Mouse (Mus musculus) urinary bladder, adult 18-20 months (tissue): Measurements from ENCODE around the gene Clcn3.
A peak's percentile ranks its signal among the peaks of the same experiment; 100 is the strongest.

Source experiments
- DNase-seq, 2 experiments: peaks; one replicate each; pipeline ENCODE4 v3.0.0; 2022; ENCODE audit warnings: low spot score in 2 of 2, mixed read lengths in 2 of 2

Clcn3 gene

DNA sequence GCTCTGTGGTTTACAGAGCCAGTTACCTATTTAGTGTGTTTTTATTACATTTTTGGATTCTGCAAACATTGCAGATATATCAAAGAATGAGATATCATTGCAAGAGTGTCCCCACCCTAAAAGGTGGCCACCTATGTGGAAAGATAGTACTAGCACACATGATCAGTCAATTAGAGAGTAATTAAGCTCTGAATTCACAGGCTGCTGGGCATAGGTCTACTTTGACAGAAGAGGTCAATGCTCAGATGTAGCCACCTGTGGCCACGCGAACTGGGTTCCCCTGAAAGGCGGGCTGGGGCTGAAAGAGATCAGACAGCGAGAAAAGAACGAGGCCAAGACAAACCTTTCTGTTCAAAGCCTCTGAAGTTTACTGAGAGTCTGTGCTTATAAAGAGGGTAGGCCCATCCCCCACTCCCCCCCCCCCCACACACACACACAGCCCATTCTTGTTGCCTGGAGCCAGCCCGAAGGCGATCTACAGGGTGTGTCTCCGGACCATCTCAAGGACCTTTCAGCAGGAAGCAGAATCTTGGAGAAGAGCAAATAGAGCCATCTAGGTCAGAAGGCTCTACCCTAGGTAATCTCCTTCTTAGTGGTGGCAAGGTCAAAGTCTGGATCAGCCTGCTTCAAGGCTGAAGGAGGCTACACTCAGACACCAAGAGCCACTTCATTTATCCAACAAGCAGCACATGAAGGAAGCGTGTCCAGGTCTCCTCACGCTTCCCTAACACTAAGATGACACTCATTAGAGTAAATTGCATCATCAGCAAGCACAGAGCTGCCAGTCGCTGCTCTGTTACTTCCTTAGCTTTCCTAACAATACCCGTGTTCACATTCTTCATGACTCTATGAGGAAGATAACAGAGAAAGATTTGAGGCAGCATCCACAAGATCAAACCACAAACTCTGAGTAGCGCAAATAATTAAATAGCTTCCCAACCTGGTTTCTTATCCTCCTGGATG is 112.6 kb downstream of the Clcn3 start:
- DNase-seq, result no peak

- no peak for DNase-seq
Measured at GRCm38 (mm10) chr8:60869761-60870160, 113.3 kb downstream of the Clcn3 start.

- DNase-seq, result no peak
Measured at GRCm38 (mm10) chr8:60868236-60868965, 114.7 kb downstream of the Clcn3 start.

GRCm38 (mm10) chr8:60867468-60868115 is 115.5 kb downstream of the Clcn3 start:
- no peak for DNase-seq

GRCm38 (mm10) chr8:60865504-60866114 is 117.5 kb downstream of the Clcn3 start:
- peak in 1 of 2 experiments; percentile 36 for DNase-seq

GRCm38 (mm10) chr8:60864875-60865274 is 118.2 kb downstream of the Clcn3 start:
- no peak for DNase-seq

GRCm38 (mm10) chr8:60861783-60862182 is 121.3 kb downstream of the Clcn3 start:
- DNase-seq, result no peak

DNA sequence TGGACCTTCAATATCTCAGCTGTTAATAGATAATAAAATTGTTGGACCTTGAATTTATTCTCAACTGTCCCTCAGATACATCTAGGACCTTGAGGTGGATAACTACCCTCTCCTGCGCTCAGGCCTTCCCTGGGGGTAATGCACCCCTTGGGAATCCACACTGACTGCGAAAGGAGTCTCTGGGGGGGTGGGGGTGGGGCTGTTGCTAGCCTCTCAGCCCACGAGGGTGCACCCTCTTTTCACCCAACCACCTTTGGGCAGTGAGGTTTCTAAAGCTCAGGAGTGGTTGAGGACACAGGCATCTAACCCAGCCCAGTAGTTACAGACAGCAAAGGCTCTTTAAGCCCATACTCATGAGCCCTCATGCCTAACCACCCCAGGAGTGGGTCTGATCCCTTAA is 122.4 kb downstream of the Clcn3 start:
- DNase-seq, result no peak
